ENCODE assay signal across 8 mouse cellular contexts in the genomic region with DNA sequence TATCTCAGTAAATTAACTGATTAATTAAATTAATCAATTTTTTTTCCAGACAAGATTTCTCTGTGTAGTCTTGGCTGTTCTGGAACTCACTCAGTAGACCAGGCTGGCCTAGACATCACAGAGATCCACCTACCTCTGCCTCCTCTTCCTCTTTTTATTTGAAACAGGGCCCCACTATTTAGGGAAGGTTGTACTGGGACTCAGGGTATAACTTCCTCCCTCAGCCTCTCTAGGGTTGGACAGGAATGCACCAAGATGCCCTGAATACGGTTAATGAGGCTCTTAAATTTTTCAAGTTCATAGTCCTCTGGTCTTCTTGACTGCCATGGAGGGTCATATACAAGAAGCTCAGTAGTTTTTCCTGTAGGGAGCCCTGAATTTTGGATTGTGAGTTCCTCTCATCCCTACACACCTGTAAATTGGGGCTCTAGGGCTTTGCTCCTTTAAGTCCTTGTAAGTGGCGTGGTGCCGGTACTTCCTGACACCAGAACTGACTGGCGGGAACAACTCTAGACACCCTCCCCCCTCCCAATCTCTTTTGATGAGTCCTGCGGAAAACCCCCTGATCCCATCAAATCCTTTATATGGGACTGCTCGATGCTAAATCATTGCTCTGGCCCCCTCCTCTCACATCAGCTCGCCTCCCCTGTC. TPM values are rescaled to one million over a fixed set of nuclear protein-coding genes. Genes with fewer than 3 reads are reported as not detected.
DNase-seq lines count a peak whose midpoint lies in the region; ATAC-seq and TF ChIP-seq lines count a peak whose summit lies in the region.

No protein-coding gene starts in this region.

- H3K36me3 ChIP-seq in heart, embryonic 12.5 days: peaks cover 9% of the 10 kb centered on the region; the same call in 1 of the 2 replicates

- H3K4me3 ChIP-seq in heart, embryonic 12.5 days: peak overlapping the region; percentile 85

- 4% methylated on average over 7 of the region's 7 CpGs for WGBS in heart, embryonic 12.5 days

- peaks cover 19% of the 10 kb centered on the region for H3K4me1 ChIP-seq in heart, embryonic 12.5 days (replicated peaks)

- H3K4me2 ChIP-seq in heart, embryonic 12.5 days: peak overlapping the region; percentile 86

- no peaks in the 10 kb centered on the region for H3K27me3 ChIP-seq in heart, embryonic 12.5 days (replicated peaks)
- H3K27me3 ChIP-seq in Patski: no peaks in the 10 kb centered on the region

- CTCF ChIA-PET in Patski (lab: Charles Lee): interaction anchor here (1.0 to 3.0 kb wide), 4 partner anchors 7 to 46 kb away, joined by 3 to 10 read pairs (median 5); a partner anchor contains a TSS

- no peak overlapping the region; the same call in 1 of the 2 replicates for H3K27ac ChIP-seq in heart, embryonic 12.5 days (ENCODE audit: poor library complexity, severe bottlenecking)

- no peaks in the 10 kb centered on the region for H3K9me3 ChIP-seq in heart, embryonic 12.5 days (replicated peaks)

- POLR2A ChIA-PET in Patski (lab: Charles Lee): interaction anchor here (1.3 to 3.1 kb wide), 3 partner anchors 14 to 57 kb away, joined by 4 to 13 read pairs (median 6); no protein-coding TSS in a partner anchor

- ATAC-seq in heart, embryonic 12.5 days (ENCODE audit: insufficient number of reproducible peaks, low FRiP score): no peak
- ATAC-seq in Patski: peak; percentile 3
- peak; percentile 50 to 58 for ATAC-seq in hematopoietic stem cell, adult 5-6 weeks (replicated peaks in 1 of 2; ENCODE audit: insufficient read depth in 1 of 2, low FRiP score in 2 of 2, low TSS enrichment in 1 of 2, low read depth in 1 of 2, poor library complexity in 2 of 2, severe bottlenecking in 2 of 2)
- peak; percentile 49 for ATAC-seq in megakaryocyte, adult 5-6 weeks (ENCODE audit: poor library complexity, severe bottlenecking)

- intact Hi-C loops in heart, postnatal 14 days (cut with DNase I): no loop called here

- H3K9ac ChIP-seq in heart, embryonic 12.5 days: peak overlapping the region; percentile 93

- DNase-seq in heart, postnatal 14 days: no peak
- DNase-seq in Patski (ENCODE audit: low read depth, low spot score): no peak
- no peak for DNase-seq in adrenal gland, adult 18-20 months (ENCODE audit: low spot score in 2 of 2)
- DNase-seq in c-Kit-positive CD71-positive TER-119-positive erythroid progenitor cells, embryonic 14.5 days (ENCODE audit: low spot score): no peak
- DNase-seq in cerebellum, postnatal 25 days: no peak

- in situ Hi-C loops in Patski (cut with MboI; ENCODE audit: low pct_unique_long_range_greater_than_20kb): no loop called here

- TF ChIP-seq CTCF in Patski (IDR thresholded peaks at IDR 0.05): no peak

RNA-seq across cellular contexts. Expression of a gene that starts 0.7 kb away (rescaled TPM):
- 41.8 and 49.3 TPM in 2 replicates for polyA plus RNA-seq in heart, embryonic 12.5 days (2016; fragmentation: Nextera tagmentation; extraction: Ambion mirVana)
- 10 to 100 TPM; 48.0 to 62.4 TPM for total RNA-seq in heart, postnatal 14 days (2021)
- 83.7 TPM for polyA plus RNA-seq in Patski (2021)
- total RNA-seq in hematopoietic stem cell, adult 5-6 weeks (2017): 23.0 and 25.6 TPM in 2 replicates
- total RNA-seq in megakaryocyte, adult 5-6 weeks (2015): 46.8 and 49.2 TPM in 2 replicates
- total RNA-seq in megakaryocyte, adult 5-6 weeks (2017): 19.7 and 26.3 TPM in 2 replicates
- total RNA-seq in adrenal gland, adult 18-20 months (2021): 10 to 100 TPM; 18.7 to 32.1 TPM

RNA-seq across cellular contexts. Expression of a gene that starts 6.8 kb away (rescaled TPM):
- 11.0 and 11.4 TPM in 2 replicates for polyA plus RNA-seq in heart, embryonic 12.5 days (2016; fragmentation: Nextera tagmentation; extraction: Ambion mirVana)
- total RNA-seq in heart, postnatal 14 days (2021): 10 to 100 TPM; 10.8 to 11.5 TPM
- 42.0 TPM for polyA plus RNA-seq in Patski (2021)
- 65.8 and 87.1 TPM in 2 replicates for total RNA-seq in hematopoietic stem cell, adult 5-6 weeks (2017)
- 6.6 and 13.9 TPM in 2 replicates for total RNA-seq in megakaryocyte, adult 5-6 weeks (2015)
- total RNA-seq in megakaryocyte, adult 5-6 weeks (2017): 15.7 and 29.0 TPM in 2 replicates
- 10 to 100 TPM; 16.7 to 19.3 TPM for total RNA-seq in adrenal gland, adult 18-20 months (2021)

RNA-seq across cellular contexts. Expression of a gene that starts 34.9 kb away (rescaled TPM):
- 16.1 and 17.2 TPM in 2 replicates for polyA plus RNA-seq in heart, embryonic 12.5 days (2016; fragmentation: Nextera tagmentation; extraction: Ambion mirVana)
- 1 to 10 TPM; 4.0 to 4.8 TPM for total RNA-seq in heart, postnatal 14 days (2021)
- 49.4 TPM for polyA plus RNA-seq in Patski (2021)
- total RNA-seq in hematopoietic stem cell, adult 5-6 weeks (2017): 8.1 and 15.9 TPM in 2 replicates
- 6.5 and 6.7 TPM in 2 replicates for total RNA-seq in megakaryocyte, adult 5-6 weeks (2015)
- 17.0 and 19.7 TPM in 2 replicates for total RNA-seq in megakaryocyte, adult 5-6 weeks (2017)
- total RNA-seq in adrenal gland, adult 18-20 months (2021): 100 to 1,000 TPM in 1 of 2 experiments, 10 to 100 TPM in 1; 90.2 to 165 TPM

RNA-seq across cellular contexts. Expression of a gene that starts 50.7 kb away (rescaled TPM):
- 840 and 852 TPM in 2 replicates for polyA plus RNA-seq in heart, embryonic 12.5 days (2016; fragmentation: Nextera tagmentation; extraction: Ambion mirVana)
- total RNA-seq in heart, postnatal 14 days (2021): 1,000 to 10,000 TPM in 1 of 2 experiments, 100 to 1,000 TPM in 1; 947 to 1,009 TPM
- polyA plus RNA-seq in Patski (2021): 1,637 TPM
- 339 and 386 TPM in 2 replicates for total RNA-seq in hematopoietic stem cell, adult 5-6 weeks (2017)
- total RNA-seq in megakaryocyte, adult 5-6 weeks (2015): 260 and 265 TPM in 2 replicates
- 355 and 414 TPM in 2 replicates for total RNA-seq in megakaryocyte, adult 5-6 weeks (2017)
- 1,000 to 10,000 TPM; 1,721 to 2,004 TPM for total RNA-seq in adrenal gland, adult 18-20 months (2021)

RNA-seq across cellular contexts. Expression of a gene that starts 51.6 kb away (rescaled TPM):
- 0.28 and 0.67 TPM in 2 replicates for polyA plus RNA-seq in heart, embryonic 12.5 days (2016; fragmentation: Nextera tagmentation; extraction: Ambion mirVana)
- under 1 TPM in 1 of 2 experiments, not detected in 1; 0.24 TPM for total RNA-seq in heart, postnatal 14 days (2021)
- polyA plus RNA-seq in Patski (2021): 4.1 TPM
- 0.63 and 1.6 TPM in 2 replicates for total RNA-seq in hematopoietic stem cell, adult 5-6 weeks (2017)
- not detected in 2 replicates for total RNA-seq in megakaryocyte, adult 5-6 weeks (2015)
- total RNA-seq in megakaryocyte, adult 5-6 weeks (2017): 0.11 TPM in 1 of 2 replicates, not detected in the other
- total RNA-seq in adrenal gland, adult 18-20 months (2021): under 1 TPM; 0.42 to 0.50 TPM
